Mouse (Mus musculus) left cerebral cortex, postnatal 25 days (tissue): ENCODE measurements around the gene Rft1. TPM values are rescaled to one million over a fixed set of nuclear protein-coding genes. Genes with fewer than 3 reads are reported as not detected.
A peak's percentile ranks its signal among the peaks of the same experiment; 100 is the strongest.

Experiments
- DNase-seq, 2 experiments: peaks; one replicate each; pipeline ENCODE4 v3.0.0; 2022; ENCODE audit warnings: low spot score in 2 of 2, mixed read lengths in 1 of 2
- intact Hi-C: fragments of 180-260 bp; cut with DNase I; formaldehyde crosslinking; loops from one replicate; pipeline ENCODE4 v1.15.1; 2025
- total RNA-seq, 2 experiments: library from RNA; stranded (reverse); gene quantifications; 2 replicates each; pipeline ENCODE4 v1.2.3; 2021

Rft1 gene
- total RNA-seq: 10 to 100 TPM; 11.4 to 12.4 TPM

GRCm38 (mm10) chr14:30653943-30654659, at the start of gene Rft1:
Gene Rft1, plus strand, starts transcription at chr14:30654360.
- intact Hi-C loops: loop anchor here (5.0 kb wide), 1 partner anchor 62 kb away; no protein-coding TSS in a partner anchor
- peak; percentile 97 to 98 for DNase-seq

- intact Hi-C loops: no loop called here
- no peak for DNase-seq
Measured at GRCm38 (mm10) chr14:30606817-30607216, 47.3 kb upstream of the Rft1 start.

GRCm38 (mm10) chr14:30607696-30608095, 46.5 kb upstream of the Rft1 start:
- intact Hi-C loops: no loop called here

GRCm38 (mm10) chr14:30608176-30608575, 46.0 kb upstream of the Rft1 start:
- intact Hi-C loops: no loop called here
- DNase-seq: no peak

More at GRCm38 (mm10) chr14:30607696-30608095, 46.5 kb upstream of the Rft1 start:
- DNase-seq: no peak

GRCm38 (mm10) chr14:30609499-30609898, 44.7 kb upstream of the Rft1 start:
- intact Hi-C loops: no loop called here
- DNase-seq: no peak

GRCm38 (mm10) chr14:30610304-30610703, 43.9 kb upstream of the Rft1 start:
- intact Hi-C loops: no loop called here

GRCm38 (mm10) chr14:30610940-30611339, 43.2 kb upstream of the Rft1 start:
- intact Hi-C loops: no loop called here
- no peak for DNase-seq

More at GRCm38 (mm10) chr14:30610304-30610703, 43.9 kb upstream of the Rft1 start:
- no peak for DNase-seq

- DNase-seq: peak; percentile 33 to 59
- intact Hi-C loops: loop anchor here (2.0 kb wide), 1 partner anchor 18 kb away; no protein-coding TSS in a partner anchor
Measured at GRCm38 (mm10) chr14:30612523-30612922, 41.6 kb upstream of the Rft1 start.

- intact Hi-C loops: loop anchor here (2.0 kb wide), 1 partner anchor 18 kb away; no protein-coding TSS in a partner anchor
Measured at GRCm38 (mm10) chr14:30612962-30613715, 41.0 kb upstream of the Rft1 start.

GRCm38 (mm10) chr14:30616751-30617150, 37.4 kb upstream of the Rft1 start:
- no peak for DNase-seq
- intact Hi-C loops: no loop called here

More at GRCm38 (mm10) chr14:30612962-30613715, 41.0 kb upstream of the Rft1 start:
- DNase-seq: no peak

- intact Hi-C loops: no loop called here
- DNase-seq: no peak
Measured at GRCm38 (mm10) chr14:30618746-30619275, 35.3 kb upstream of the Rft1 start.

GRCm38 (mm10) chr14:30619982-30620578, 34.1 kb upstream of the Rft1 start:
- intact Hi-C loops: no loop called here
- peak in 1 of 2 experiments; percentile 32 for DNase-seq

GRCm38 (mm10) chr14:30622130-30622529, 32.0 kb upstream of the Rft1 start:
- intact Hi-C loops: no loop called here
- DNase-seq: no peak

- intact Hi-C loops: no loop called here
- no peak for DNase-seq
Measured at GRCm38 (mm10) chr14:30622556-30622955, 31.6 kb upstream of the Rft1 start.

GRCm38 (mm10) chr14:30624277-30624721, 29.9 kb upstream of the Rft1 start:
- intact Hi-C loops: no loop called here

GRCm38 (mm10) chr14:30625131-30625807, 28.9 kb upstream of the Rft1 start:
- intact Hi-C loops: no loop called here
- no peak for DNase-seq

More at GRCm38 (mm10) chr14:30624277-30624721, 29.9 kb upstream of the Rft1 start:
- no peak for DNase-seq

- intact Hi-C loops: no loop called here
- DNase-seq: peak; percentile 41 to 47
Measured at GRCm38 (mm10) chr14:30625856-30626726, 28.1 kb upstream of the Rft1 start, which contains the start of gene Prkcd. Gene Prkcd, minus strand, starts transcription at chr14:30626210.
